Mouse (Mus musculus) embryonic facial prominence, embryonic 15.5 days (tissue): ENCODE results near the gene Slc25a38. TPM values are rescaled to one million over a fixed set of nuclear protein-coding genes. Genes with fewer than 3 reads are reported as not detected.
A peak's percentile ranks its signal among the peaks of the same experiment; 100 is the strongest.

Experiments
- ATAC-seq: fragments of 200-750 bp; cut with Nextera tagmentation; 2 replicates; pipeline ENCODE4 v1.8.0; 2017; ENCODE audit warnings: low read depth, moderate TSS enrichment; ENCODE audit not compliant: insufficient number of reproducible peaks, low FRiP score, low TSS enrichment
- H3K27ac ChIP-seq: fragments of 300-500 bp; sonication (generic); replicated peaks from 2 replicates; pipeline ENCODE4 v1.5.1; 2015; ENCODE audit warnings: mild to moderate bottlenecking, inconsistent platforms
- H3K27me3 ChIP-seq: fragments of 300-500 bp; sonication (generic); 2 replicates; pipeline ENCODE4 v1.6.1; 2015; ENCODE audit warnings: inconsistent platforms
- H3K36me3 ChIP-seq: fragments of 300-500 bp; sonication (generic); 2 replicates; pipeline ENCODE4 v1.6.1; 2015; ENCODE audit warnings: mild to moderate bottlenecking, inconsistent platforms
- H3K4me1 ChIP-seq: fragments of 300-500 bp; sonication (generic); 2 replicates; pipeline ENCODE4 v1.6.1; 2015; ENCODE audit warnings: inconsistent platforms
- H3K4me2 ChIP-seq: fragments of 300-500 bp; sonication (generic); replicated peaks from 2 replicates; pipeline ENCODE4 v1.6.1; 2015; ENCODE audit warnings: mild to moderate bottlenecking, inconsistent platforms
- H3K4me3 ChIP-seq: fragments of 300-500 bp; sonication (generic); replicated peaks from 2 replicates; pipeline ENCODE4 v1.5.1; 2015; ENCODE audit warnings: mild to moderate bottlenecking, inconsistent platforms
- H3K9ac ChIP-seq: fragments of 300-500 bp; sonication (generic); 2 replicates; pipeline ENCODE4 v1.6.1; 2015; ENCODE audit warnings: inconsistent platforms
- H3K9me3 ChIP-seq: fragments of 300-500 bp; sonication (generic); replicated peaks from 2 replicates; pipeline ENCODE4 v1.6.1; 2016; ENCODE audit warnings: inconsistent platforms
- WGBS: fragments of 180-500 bp; shearing (Covaris S2); methylation state at CpG from one replicate; pipeline ENCODE4 v1.1.7; 2015; 5-methylcytosine and 5-hydroxymethylcytosine counted together
- polyA plus RNA-seq: library from polyadenylated mRNA; unstranded; fragments of >200 nt; fragmentation: Nextera tagmentation; extraction: Ambion mirVana; gene quantifications from 2 replicates; pipeline ENCODE4 v1.2.1, GENCODE M21; 2015

Slc25a38 gene
- polyA plus RNA-seq = 28.4 and 30.1 TPM in 2 replicates

- peak within 1 kb of the TSS; percentile 58 for H3K4me2 ChIP-seq
- no peaks in the 10 kb centered on the region for H3K27me3 ChIP-seq
- peaks cover 8% of the 10 kb centered on the region for H3K4me1 ChIP-seq
- WGBS = under 1% methylated on average over 62 of the region's 62 CpGs
- peak; percentile 98 for ATAC-seq
- no peaks in the 10 kb centered on the region for H3K36me3 ChIP-seq
- no peaks in the 10 kb centered on the region for H3K9me3 ChIP-seq
- peak within 1 kb of the TSS; percentile 69 for H3K4me3 ChIP-seq
- H3K9ac ChIP-seq = peak within 1 kb of the TSS; percentile 43
- peak within 1 kb of the TSS; percentile 96 for H3K27ac ChIP-seq
Measured at GRCm38 (mm10) chr9:120110211-120111018, at the start of gene Slc25a38. Gene Slc25a38, plus strand, starts transcription at chr9:120110374.

GRCm38 (mm10) chr9:120064317-120064716 is 45.9 kb upstream of the Slc25a38 start:
- Histone ChIP-seq H3K9ac (no peak overlapping the region), H3K27me3 (no peaks in the 10 kb centered on the region), H3K4me3 (no peak overlapping the region), H3K9me3 (no peaks in the 10 kb centered on the region), H3K27ac (no peak overlapping the region), H3K4me1 (no peaks in the 10 kb centered on the region), H3K36me3 (no peaks in the 10 kb centered on the region), H3K4me2 (no peak overlapping the region)
- 56% methylated on average over 4 of the region's 4 CpGs for WGBS
- ATAC-seq = no peak

DNA sequence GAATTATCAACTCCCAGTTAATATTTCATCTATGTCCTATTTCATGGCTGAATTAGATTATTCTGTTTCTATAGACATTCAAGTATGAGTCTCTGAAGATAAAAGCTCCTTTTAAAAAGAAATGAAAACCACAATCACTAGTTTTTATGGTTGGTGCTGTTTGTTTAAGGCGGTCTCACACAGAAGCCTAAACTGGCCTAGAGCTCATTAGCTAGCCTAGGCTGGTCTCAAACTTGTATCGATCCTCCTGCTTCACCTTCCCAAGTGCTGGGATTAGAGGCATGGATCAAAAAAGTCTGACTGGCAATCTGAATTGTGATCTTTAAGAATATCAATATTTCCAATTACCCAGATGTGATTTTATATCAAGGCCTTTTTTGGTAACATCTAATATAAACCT is 42.6 kb upstream of the Slc25a38 start:
- H3K36me3 ChIP-seq = no peaks in the 10 kb centered on the region
- H3K4me3 ChIP-seq = no peak overlapping the region
- no peak for ATAC-seq
- H3K9me3 ChIP-seq = no peaks in the 10 kb centered on the region
- WGBS = 78% methylated on average over 2 of the region's 2 CpGs
- H3K27ac ChIP-seq = no peak overlapping the region
- H3K4me2 ChIP-seq = no peak overlapping the region
- no peaks in the 10 kb centered on the region for H3K27me3 ChIP-seq
- no peak overlapping the region for H3K9ac ChIP-seq
- H3K4me1 ChIP-seq = no peaks in the 10 kb centered on the region

- Histone ChIP-seq H3K36me3 (no peaks in the 10 kb centered on the region), H3K4me2 (no peak overlapping the region), H3K9ac (no peak overlapping the region), H3K27ac (no peak overlapping the region), H3K4me3 (no peak overlapping the region), H3K27me3 (no peaks in the 10 kb centered on the region), H3K4me1 (no peaks in the 10 kb centered on the region), H3K9me3 (no peaks in the 10 kb centered on the region)
- ATAC-seq = no peak
- WGBS = 48% methylated on average over 10 of the region's 10 CpGs
Measured at GRCm38 (mm10) chr9:120068047-120068446, 42.1 kb upstream of the Slc25a38 start.

- Histone ChIP-seq H3K4me1 (no peaks in the 10 kb centered on the region), H3K27me3 (no peaks in the 10 kb centered on the region), H3K27ac (no peak within 1 kb of the TSS), H3K4me3 (no peak within 1 kb of the TSS), H3K4me2 (no peak within 1 kb of the TSS), H3K9ac (no peak within 1 kb of the TSS), H3K36me3 (no peaks in the 10 kb centered on the region), H3K9me3 (no peaks in the 10 kb centered on the region)
- no peak for ATAC-seq
- 76% methylated on average over 11 of the region's 11 CpGs for WGBS
Measured at GRCm38 (mm10) chr9:120069779-120070178, 40.4 kb upstream of the Slc25a38 start, which contains the start of gene Cx3cr1. Gene Cx3cr1, minus strand, starts transcription at chr9:120069879.

DNA sequence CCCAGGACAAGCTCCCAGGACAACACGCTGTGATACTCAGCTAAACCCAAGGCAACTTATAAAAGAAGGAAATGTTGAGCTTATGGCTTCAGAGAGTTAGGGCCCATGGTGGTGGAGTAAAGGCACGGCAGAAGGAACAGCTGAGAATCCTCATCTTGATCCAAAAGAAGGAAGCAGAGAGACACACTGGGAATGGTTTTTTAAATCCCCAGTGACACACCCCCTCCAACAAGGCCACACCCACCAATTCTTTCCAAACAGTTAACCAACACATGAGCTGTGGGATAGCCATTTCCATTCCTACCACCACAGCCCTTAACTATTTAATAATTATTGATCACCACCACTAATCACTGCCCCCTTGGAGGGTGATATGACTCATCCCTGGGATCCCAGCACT is 38.9 kb upstream of the Slc25a38 start:
- H3K4me3 ChIP-seq = no peak overlapping the region
- ATAC-seq = no peak
- WGBS = 62% methylated on average over 2 of the region's 2 CpGs
- H3K9me3 ChIP-seq = no peaks in the 10 kb centered on the region
- no peaks in the 10 kb centered on the region for H3K27me3 ChIP-seq
- H3K4me1 ChIP-seq = no peaks in the 10 kb centered on the region
- no peaks in the 10 kb centered on the region for H3K36me3 ChIP-seq
- H3K27ac ChIP-seq = no peak overlapping the region
- H3K9ac ChIP-seq = no peak overlapping the region
- no peak overlapping the region for H3K4me2 ChIP-seq

GRCm38 (mm10) chr9:120073169-120073568 is 37.0 kb upstream of the Slc25a38 start:
- H3K36me3 ChIP-seq = no peaks in the 10 kb centered on the region
- ATAC-seq = no peak
- WGBS = 25% methylated on average over 3 of the region's 3 CpGs
- H3K4me3 ChIP-seq = no peak overlapping the region
- no peak overlapping the region for H3K27ac ChIP-seq
- H3K27me3 ChIP-seq = no peaks in the 10 kb centered on the region
- no peak overlapping the region for H3K4me2 ChIP-seq
- no peaks in the 10 kb centered on the region for H3K4me1 ChIP-seq
- H3K9ac ChIP-seq = no peak overlapping the region
- no peaks in the 10 kb centered on the region for H3K9me3 ChIP-seq

- no peak overlapping the region for H3K4me2 ChIP-seq
- H3K4me3 ChIP-seq = no peak overlapping the region
- no peaks in the 10 kb centered on the region for H3K4me1 ChIP-seq
- ATAC-seq = no peak
- no peak overlapping the region for H3K27ac ChIP-seq
- H3K9me3 ChIP-seq = no peaks in the 10 kb centered on the region
- WGBS = 77% methylated on average over 7 of the region's 7 CpGs
- no peaks in the 10 kb centered on the region for H3K27me3 ChIP-seq
- no peak overlapping the region for H3K9ac ChIP-seq
- no peaks in the 10 kb centered on the region for H3K36me3 ChIP-seq
Measured at GRCm38 (mm10) chr9:120074516-120074915, 35.7 kb upstream of the Slc25a38 start.

DNA sequence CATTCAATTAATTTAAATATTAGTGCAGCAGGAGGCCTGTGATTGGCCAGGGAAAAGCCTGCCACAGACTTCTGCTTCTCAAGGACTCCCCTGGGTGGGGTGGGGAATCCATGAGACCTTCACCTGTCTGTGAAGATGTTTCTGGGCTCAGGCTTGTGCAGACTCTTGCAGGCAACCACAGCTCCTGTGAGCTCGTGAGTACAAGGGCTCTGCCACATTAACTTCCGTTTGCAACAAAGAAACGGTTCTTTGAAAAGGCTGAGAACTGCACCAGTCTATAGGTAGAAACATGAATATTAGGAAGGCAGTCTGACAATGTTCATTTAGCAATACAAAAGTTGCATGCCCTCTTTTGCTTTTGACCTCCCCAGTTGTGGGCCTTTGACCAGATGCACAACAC is 31.9 kb upstream of the Slc25a38 start:
- whole genome bisulfite sequencing = 88% methylated on average over 3 of the region's 3 CpGs
- Histone ChIP-seq H3K4me2 (no peak overlapping the region), H3K36me3 (no peaks in the 10 kb centered on the region), H3K9me3 (no peaks in the 10 kb centered on the region), H3K27me3 (no peaks in the 10 kb centered on the region), H3K4me3 (no peak overlapping the region), H3K4me1 (no peaks in the 10 kb centered on the region), H3K9ac (no peak overlapping the region), H3K27ac (no peak overlapping the region)
- ATAC-seq = no peak

DNA sequence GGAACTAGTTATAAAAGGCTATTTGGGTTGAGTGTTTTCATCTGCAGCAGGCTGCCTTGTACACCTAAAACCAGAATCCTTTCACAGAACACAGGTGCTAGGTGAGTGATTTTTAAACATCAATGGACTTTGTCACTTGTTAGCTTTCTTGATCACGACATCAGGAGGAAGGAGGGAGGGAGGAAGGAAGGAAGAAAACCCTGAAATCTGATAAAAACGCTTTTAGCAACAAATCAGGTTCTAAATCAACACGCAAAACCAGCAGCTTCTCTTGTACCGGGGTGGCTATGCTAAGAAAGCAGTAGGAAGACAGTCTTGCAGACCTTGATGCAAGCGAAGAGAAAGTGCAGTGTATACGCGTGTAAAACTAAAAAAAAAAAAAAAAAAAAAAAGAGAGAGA is 30.3 kb upstream of the Slc25a38 start:
- Histone ChIP-seq H3K4me2 (no peak overlapping the region), H3K27me3 (no peaks in the 10 kb centered on the region), H3K36me3 (no peaks in the 10 kb centered on the region), H3K9ac (no peak overlapping the region), H3K4me3 (no peak overlapping the region), H3K27ac (no peak overlapping the region), H3K9me3 (no peaks in the 10 kb centered on the region), H3K4me1 (no peaks in the 10 kb centered on the region)
- ATAC-seq = no peak
- WGBS = 72% methylated on average over 7 of the region's 7 CpGs

GRCm38 (mm10) chr9:120080546-120081108 is 29.5 kb upstream of the Slc25a38 start:
- no peak for ATAC-seq
- no peak overlapping the region for H3K27ac ChIP-seq
- H3K36me3 ChIP-seq = no peaks in the 10 kb centered on the region
- H3K4me2 ChIP-seq = no peak overlapping the region
- H3K27me3 ChIP-seq = no peaks in the 10 kb centered on the region
- no peak overlapping the region for H3K9ac ChIP-seq
- no peaks in the 10 kb centered on the region for H3K9me3 ChIP-seq
- H3K4me3 ChIP-seq = no peak overlapping the region
- H3K4me1 ChIP-seq = no peaks in the 10 kb centered on the region
- 83% methylated on average over 8 of the region's 8 CpGs for WGBS

GRCm38 (mm10) chr9:120081247-120081646 is 28.9 kb upstream of the Slc25a38 start:
- Histone ChIP-seq H3K9me3 (no peaks in the 10 kb centered on the region), H3K4me2 (no peak overlapping the region), H3K4me3 (no peak overlapping the region), H3K36me3 (no peaks in the 10 kb centered on the region), H3K27me3 (no peaks in the 10 kb centered on the region), H3K9ac (no peak overlapping the region), H3K27ac (no peak overlapping the region), H3K4me1 (no peaks in the 10 kb centered on the region)
- WGBS = 74% methylated on average over 6 of the region's 6 CpGs
- no peak for ATAC-seq
